Mouse (Mus musculus) inflammation-experienced regulatory T-cells, adult 6 months (primary cell): Measurements from ENCODE around the gene Lrrc42. TPM values are rescaled to one million over a fixed set of nuclear protein-coding genes. Genes with fewer than 3 reads are reported as not detected.

Experiments
- ATAC-seq: one replicate; pipeline ENCODE4 v1.8.0; 2017
- polyA plus RNA-seq, 3 experiments: library from polyadenylated mRNA; unstranded; fragments of 100-300 nt; shearing (Covaris generic); gene quantifications; one replicate each; pipeline ENCODE4 v1.2.1; 2017

The Lrrc42 gene
- polyA plus RNA-seq, 3 experiments from 2014 or later = 18.8 to 25.8 (median 24.0) TPM

GRCm38 (mm10) chr4:107193841-107194240, 59.5 kb downstream of the Lrrc42 start:
- no peak for ATAC-seq

GRCm38 (mm10) chr4:107185703-107186102, 67.6 kb downstream of the Lrrc42 start:
- no peak for ATAC-seq

Other genes starting within 250 kb of the Lrrc42 start
- 10 to 100 TPM; 38.2 to 53.0 (median 44.6) TPM for gene Mrpl37, start 186.7 kb downstream of the Lrrc42 start, polyA plus RNA-seq
- 10 to 100 TPM in 1 of 3 experiments, 1 to 10 TPM in 2; 5.4 to 10.4 (median 7.5) TPM for gene Cyb5rl, start 186.5 kb downstream of the Lrrc42 start, polyA plus RNA-seq
- not detected for gene Cdcp2, start 156.6 kb downstream of the Lrrc42 start, polyA plus RNA-seq
- 100 to 1,000 TPM; 391 to 444 (median 391) TPM for gene Tmem59, start 75.1 kb downstream of the Lrrc42 start, polyA plus RNA-seq
- 10 to 100 TPM; 13.6 to 25.2 (median 13.7) TPM for gene Tceanc2, start 74.4 kb downstream of the Lrrc42 start, polyA plus RNA-seq
- under 1 TPM in 1 of 3 experiments, not detected in 2; 0.57 TPM for gene Ldlrad1, start 44.4 kb downstream of the Lrrc42 start, polyA plus RNA-seq
- 10 to 100 TPM; 25.5 to 30.0 (median 25.5) TPM for gene Hspb11, start 61 bp upstream of the Lrrc42 start, polyA plus RNA-seq
- not detected for gene Dio1, start 53.6 kb upstream of the Lrrc42 start, polyA plus RNA-seq
- gene Yipf1, start 60.8 kb upstream of the Lrrc42 start, polyA plus RNA-seq = 100 to 1,000 TPM in 2 of 3 experiments, 10 to 100 TPM in 1; 84.1 to 102 (median 101) TPM
- 10 to 100 TPM in 1 of 3 experiments, 1 to 10 TPM in 2; 3.7 to 10.5 (median 4.3) TPM for gene Ndc1, start 114.3 kb upstream of the Lrrc42 start, polyA plus RNA-seq
- gene Glis1, start 181.1 kb upstream of the Lrrc42 start, polyA plus RNA-seq = under 1 TPM in 1 of 3 experiments, not detected in 2; 0.30 TPM